Mouse (Mus musculus): ENCODE data around the gene Ube2dnl1. TPM values are rescaled to one million over a fixed set of nuclear protein-coding genes. Genes with fewer than 3 reads are reported as not detected.

The Ube2dnl1 gene
- total RNA-seq (2021), result not detected
- long read RNA-seq, experiment 1, result 0 reads
- long read RNA-seq, experiment 2, result 0 reads

GRCm38 (mm10) chrX:114904712-114905111 lies at the start of gene Ube2dnl1:
Gene Ube2dnl1 (plus strand): TSS chrX:114905012.
- no peak for DNase-seq

GRCm38 (mm10) chrX:114895489-114895888 lies 9.3 kb upstream of the Ube2dnl1 start:
- DNase-seq, result no peak

- DNase-seq, result no peak
These were observed 7.3 kb upstream of the Ube2dnl1 start for GRCm38 (mm10) chrX:114897506-114897905.

GRCm38 (mm10) chrX:114903391-114903790 lies 1.4 kb upstream of the Ube2dnl1 start:
- DNase-seq, result no peak

- DNase-seq, result no peak
These were observed 2.5 kb downstream of the Ube2dnl1 start, which contains the start of gene Ube2dnl2 for GRCm38 (mm10) chrX:114907282-114907681. Gene Ube2dnl2 (plus strand): TSS chrX:114907582.

GRCm38 (mm10) chrX:114955066-114955465 lies 50.3 kb downstream of the Ube2dnl1 start:
- DNase-seq, result no peak

Other genes with a start within 250 kb of the Ube2dnl1 start
- not detected for gene Ube2dnl2, start 2.6 kb downstream of the Ube2dnl1 start, total RNA-seq (2021)

Measured in gastrocnemius, postnatal 10 days (tissue).